Mouse (Mus musculus) spleen, adult 2 months (tissue): ENCODE results near the gene Mgat3. TPM values are rescaled to one million over a fixed set of nuclear protein-coding genes. Genes with fewer than 3 reads are reported as not detected.

Experiments
- DNase-seq, 2 experiments: peaks; one replicate each; pipeline versions ENCODE4 v3.0.0 to v3.0.0-alpha.2; 2012 to 2021; ENCODE audit warnings: low spot score in 2 of 2, low read depth in 1 of 2
- H3K27ac ChIP-seq: fragments of 200-500 bp; 2 replicates; pipeline ENCODE4 v1.5.1; 2012; ENCODE audit warnings: low read length, inconsistent platforms; ENCODE audit not compliant: insufficient read depth
- H3K27me3 ChIP-seq: fragments of 200-500 bp; 2 replicates; pipeline ENCODE4 v1.6.1; 2012; ENCODE audit warnings: mild to moderate bottlenecking, moderate library complexity, low read length, inconsistent platforms; ENCODE audit not compliant: control insufficient read depth, insufficient read depth
- H3K36me3 ChIP-seq: fragments of 200-500 bp; 2 replicates; pipeline ENCODE4 v1.6.1; 2012; ENCODE audit warnings: mild to moderate bottlenecking, low read length, inconsistent platforms; ENCODE audit not compliant: control insufficient read depth, insufficient read depth
- H3K4me1 ChIP-seq: fragments of 200-500 bp; 2 replicates; pipeline ENCODE4 v1.6.1; 2011; ENCODE audit warnings: inconsistent platforms; ENCODE audit not compliant: control insufficient read depth, insufficient read depth, insufficient read length
- H3K4me3 ChIP-seq: fragments of 200-500 bp; 2 replicates; pipeline ENCODE4 v1.5.1; 2011; ENCODE audit warnings: mild to moderate bottlenecking, inconsistent platforms; ENCODE audit not compliant: insufficient read depth, insufficient read length; ENCODE audit errors: extremely low read depth
- CTCF ChIP-seq: fragments of 200-500 bp; IDR thresholded peaks from 2 replicates; pipeline ENCODE4 v1.5.1; 2011; ENCODE audit warnings: mild to moderate bottlenecking, inconsistent platforms; ENCODE audit not compliant: insufficient read depth, insufficient read length, insufficient replicate concordance; ENCODE audit errors: extremely low read depth
- POLR2A ChIP-seq: fragments of 200-500 bp; IDR thresholded peaks from 2 replicates; pipeline ENCODE4 v1.6.1; 2011; ENCODE audit warnings: low read depth, low read length, inconsistent platforms
- WGBS: fragments of 180-500 bp; shearing (Covaris S2); methylation state at CpG from one replicate; pipeline ENCODE4 v1.1.7; 2018; 5-methylcytosine and 5-hydroxymethylcytosine counted together
- polyA plus RNA-seq: library from polyadenylated mRNA; depleted of rRNA; stranded (reverse); fragments of >200 nt; gene quantifications from 2 replicates; pipeline ENCODE4 v1.2.3, GENCODE M21; 2012

The Mgat3 gene
- polyA plus RNA-seq, 1 experiment = 2.9 TPM

GRCm38 (mm10) chr15:80233053-80233452, 59.5 kb downstream of the Mgat3 start:
- no peaks in the 10 kb centered on the region for H3K27me3 ChIP-seq
- H3K27ac ChIP-seq = no peak overlapping the region
- DNase-seq = no peak
- no peak overlapping the region for H3K4me3 ChIP-seq
- H3K4me1 ChIP-seq = peaks cover 3% of the 10 kb centered on the region; the same call in 1 of the 2 replicates
- WGBS = 85% methylated on average over 4 of the region's 4 CpGs
- TF ChIP-seq POLR2A (no peak), CTCF (no peak)
- peaks cover 14% of the 10 kb centered on the region for H3K36me3 ChIP-seq

- Histone ChIP-seq H3K4me3 (peak within 1 kb of the TSS; percentile 70), H3K27me3 (no peaks in the 10 kb centered on the region), H3K4me1 (peaks cover 3% of the 10 kb centered on the region; the same call in 1 of the 2 replicates), H3K27ac (peak within 1 kb of the TSS; percentile 69), H3K36me3 (peaks cover 15% of the 10 kb centered on the region)
- WGBS = 1% methylated on average over 66 of the region's 67 CpGs
- TF ChIP-seq POLR2A (peak; percentile 54), CTCF (no peak)
- peak; percentile 98 to 99 for DNase-seq
Measured at GRCm38 (mm10) chr15:80233733-80234509, 60.4 kb downstream of the Mgat3 start, which contains the start of gene Mief1. Mief1 (plus strand) TSS chr15:80234018.

- Histone ChIP-seq H3K27ac (no peak within 1 kb of the TSS), H3K27me3 (no peaks in the 10 kb centered on the region), H3K36me3 (peaks cover 19% of the 10 kb centered on the region), H3K4me3 (no peak within 1 kb of the TSS; the same call in 1 of the 2 replicates), H3K4me1 (peaks cover 3% of the 10 kb centered on the region; the same call in 1 of the 2 replicates)
- DNase-seq = no peak
- TF ChIP-seq CTCF (no peak), POLR2A (no peak)
- 93% methylated on average over 9 of the region's 9 CpGs for WGBS
Measured at GRCm38 (mm10) chr15:80235535-80235934, 62.0 kb downstream of the Mgat3 start, which contains the start of gene AC140267.1. AC140267.1 (plus strand) TSS chr15:80235835.

- H3K4me1 ChIP-seq = no peaks in the 10 kb centered on the region
- TF ChIP-seq POLR2A (no peak), CTCF (no peak)
- no peak overlapping the region for H3K27ac ChIP-seq
- DNase-seq = no peak
- peaks cover 41% of the 10 kb centered on the region for H3K36me3 ChIP-seq
- WGBS = 93% methylated on average over 12 of the region's 12 CpGs
- H3K4me3 ChIP-seq = no peak overlapping the region
- no peaks in the 10 kb centered on the region for H3K27me3 ChIP-seq
Measured at GRCm38 (mm10) chr15:80248135-80248534, 74.6 kb downstream of the Mgat3 start.

GRCm38 (mm10) chr15:80248596-80248995, 75.1 kb downstream of the Mgat3 start:
- no peak overlapping the region for H3K27ac ChIP-seq
- no peak for DNase-seq
- H3K4me1 ChIP-seq = no peaks in the 10 kb centered on the region
- no peak overlapping the region for H3K4me3 ChIP-seq
- H3K27me3 ChIP-seq = no peaks in the 10 kb centered on the region
- 100% methylated on average over 1 of the region's 1 CpGs for WGBS
- TF ChIP-seq POLR2A (no peak), CTCF (no peak)
- peaks cover 39% of the 10 kb centered on the region for H3K36me3 ChIP-seq

- DNase-seq = no peak
- Histone ChIP-seq H3K4me1 (peaks cover 4% of the 10 kb centered on the region; the same call in 1 of the 2 replicates), H3K27ac (no peak overlapping the region), H3K4me3 (no peak overlapping the region), H3K27me3 (no peaks in the 10 kb centered on the region), H3K36me3 (peaks cover 38% of the 10 kb centered on the region)
- WGBS = 96% methylated on average over 10 of the region's 10 CpGs
- TF ChIP-seq CTCF (no peak), POLR2A (no peak)
Measured at GRCm38 (mm10) chr15:80249672-80250071, 76.2 kb downstream of the Mgat3 start.

GRCm38 (mm10) chr15:80250586-80250985, 77.1 kb downstream of the Mgat3 start:
- DNase-seq = no peak
- Histone ChIP-seq H3K27me3 (no peaks in the 10 kb centered on the region), H3K27ac (peak overlapping the region; percentile 23; the same call in 1 of the 2 replicates), H3K4me3 (no peak overlapping the region), H3K36me3 (peaks cover 35% of the 10 kb centered on the region), H3K4me1 (peaks cover 4% of the 10 kb centered on the region; the same call in 1 of the 2 replicates)
- TF ChIP-seq POLR2A (no peak), CTCF (no peak)
- WGBS = 83% methylated on average over 6 of the region's 6 CpGs
